Mouse (Mus musculus): ENCODE results near the gene Trp53bp2.

Trp53bp2 gene

DNA sequence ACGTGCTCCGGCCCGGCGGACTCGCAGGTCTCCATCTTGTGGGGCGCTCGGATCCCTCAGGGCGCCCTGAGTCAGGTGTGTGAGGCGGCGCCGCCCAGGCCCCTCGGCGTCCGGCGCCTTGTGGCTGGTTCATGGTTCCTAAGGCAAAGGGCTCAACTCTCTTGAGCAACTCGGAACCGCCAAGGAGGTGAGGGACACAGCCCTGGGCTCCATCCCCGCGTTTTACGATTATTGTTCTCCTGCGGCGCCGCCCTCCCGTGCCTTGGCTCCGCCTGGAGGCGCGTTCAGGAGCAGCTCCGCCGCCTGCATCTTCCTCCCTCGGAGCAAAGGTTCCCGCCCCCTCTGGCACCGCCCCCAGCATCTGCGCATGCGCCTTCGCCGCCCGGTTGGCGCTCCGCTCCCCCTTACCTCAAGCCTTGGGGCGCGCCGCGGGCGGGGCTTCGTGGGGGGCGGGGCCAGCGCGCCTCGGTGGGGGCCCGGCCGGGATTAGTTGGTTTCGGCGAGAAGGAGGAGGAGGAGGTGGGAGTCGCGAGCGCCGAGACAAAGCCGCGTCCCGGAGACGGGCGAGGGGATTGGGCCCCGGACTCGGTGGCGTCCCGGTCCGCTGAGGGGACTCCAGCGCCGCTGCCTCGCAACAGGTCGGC is at the start of gene Trp53bp2:
Gene Trp53bp2 (plus strand): TSS at position 489 of the 644 bp plus-strand sequence.
- DNase-seq (ENCODE audit: low spot score) = peak; percentile 98

DNA sequence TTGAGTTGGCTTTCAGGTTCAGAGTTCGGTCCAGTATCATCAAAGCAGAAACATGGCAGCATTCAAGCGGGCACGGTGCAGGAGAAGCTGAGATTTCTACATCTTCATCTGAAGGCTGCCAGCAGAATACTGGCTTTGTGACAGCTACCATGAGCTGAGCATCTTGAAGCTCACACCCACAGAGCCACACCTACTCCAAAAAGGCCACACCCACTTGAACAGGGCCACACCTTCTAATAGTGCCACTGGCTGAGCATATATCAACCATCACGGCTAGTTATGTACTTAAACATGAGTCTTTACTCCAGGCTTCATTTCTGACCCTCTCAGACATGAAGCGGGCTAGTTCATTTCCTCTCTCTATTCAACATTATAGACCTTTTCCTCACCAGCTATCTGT is 46.3 kb upstream of the Trp53bp2 start:
- no peak for DNase-seq (ENCODE audit: low spot score)

DNA sequence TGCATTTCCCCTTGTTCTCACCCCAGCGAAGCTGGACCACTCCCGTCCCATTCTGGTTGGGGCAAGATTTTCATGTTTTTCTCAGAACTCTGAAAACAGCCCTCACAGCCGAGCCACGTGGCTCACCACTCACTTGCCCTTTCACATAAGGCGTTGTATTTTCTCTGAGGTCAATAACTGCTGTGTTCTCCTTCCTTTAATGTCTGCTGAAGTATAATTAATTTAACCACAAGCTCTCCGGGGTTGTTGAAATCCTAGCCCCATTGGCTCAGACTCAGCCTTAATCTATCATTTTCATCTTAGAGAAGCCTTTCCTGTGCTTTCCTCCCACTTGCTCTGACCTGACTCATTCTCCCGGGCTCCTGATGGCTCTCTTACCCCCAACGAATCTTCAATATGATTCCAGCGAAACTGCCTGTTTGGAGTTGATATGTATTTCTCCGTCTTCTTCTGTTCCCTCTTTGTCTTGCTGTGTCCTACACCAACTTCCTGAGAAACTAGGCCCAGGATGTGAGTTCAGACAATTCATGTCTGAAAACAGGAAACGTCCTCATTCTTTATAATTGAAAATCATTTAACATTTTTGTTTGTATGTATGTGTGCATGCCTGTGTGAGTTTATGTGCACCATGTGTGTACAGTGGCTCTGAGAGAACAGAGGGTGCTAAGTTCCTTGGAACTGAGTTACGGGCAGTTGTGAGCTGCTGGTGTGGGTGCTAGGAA is 45.1 kb upstream of the Trp53bp2 start:
- DNase-seq (ENCODE audit: low spot score) = no peak

DNA sequence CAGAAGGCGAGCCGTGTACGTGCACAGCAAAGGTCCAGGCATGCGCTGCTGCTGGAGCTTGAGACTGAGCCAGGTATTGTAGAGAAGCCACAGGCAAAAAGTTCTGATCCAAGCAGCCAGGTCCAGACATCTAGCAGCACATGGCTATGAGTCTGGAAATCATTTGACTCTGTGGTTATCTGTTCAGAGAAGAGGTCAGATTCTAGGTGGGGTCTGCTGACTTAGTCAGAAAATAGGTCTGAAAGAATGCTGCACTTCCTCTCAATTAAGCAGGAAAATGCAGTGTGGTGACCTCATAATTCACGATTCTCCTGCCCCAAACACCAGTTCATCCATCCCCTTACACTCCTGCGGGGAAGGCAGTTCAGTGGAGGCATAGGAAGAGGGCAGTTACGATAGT is 40.7 kb upstream of the Trp53bp2 start:
- no peak for DNase-seq (ENCODE audit: low spot score)

DNA sequence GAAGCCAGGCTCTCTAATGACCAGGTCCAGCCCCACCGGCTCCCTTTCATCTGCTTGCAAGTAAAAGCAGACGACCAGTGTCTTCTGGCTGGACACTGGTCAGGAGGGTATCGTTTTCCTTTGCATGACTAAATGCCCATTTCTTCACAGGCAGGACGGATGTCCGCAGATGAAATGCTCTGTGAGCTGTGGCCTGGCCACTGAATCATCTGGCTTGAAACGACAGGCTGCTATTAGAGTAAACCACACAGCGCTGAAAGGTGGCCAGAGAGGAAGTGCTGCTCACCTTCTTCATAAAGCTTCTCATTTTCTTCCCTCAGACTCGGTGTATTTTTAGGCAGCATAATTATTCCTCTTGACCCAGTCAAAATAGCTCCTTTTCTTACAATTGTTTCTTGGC is 40.2 kb upstream of the Trp53bp2 start:
- DNase-seq (ENCODE audit: low spot score) = no peak

DNA sequence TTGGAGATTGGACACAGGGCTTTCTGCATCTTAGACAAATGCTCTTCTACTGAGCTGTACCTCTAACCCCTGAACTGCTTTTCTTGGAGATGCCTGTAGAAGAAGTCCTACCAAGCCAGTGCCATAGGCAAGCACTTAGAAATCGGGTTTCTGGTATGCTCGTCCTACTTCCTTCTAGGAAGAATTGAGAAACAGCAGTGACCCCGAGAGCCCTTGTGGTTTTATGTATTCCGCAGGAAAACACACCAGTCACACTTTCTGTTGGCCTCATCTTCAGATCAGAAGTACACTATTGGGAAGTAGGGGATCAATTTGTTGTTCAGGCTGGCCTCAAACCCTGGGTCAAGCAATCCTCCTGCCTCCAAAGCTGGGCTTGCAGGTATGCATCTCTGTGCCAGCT is 39.5 kb upstream of the Trp53bp2 start:
- no peak for DNase-seq (ENCODE audit: low spot score)

DNA sequence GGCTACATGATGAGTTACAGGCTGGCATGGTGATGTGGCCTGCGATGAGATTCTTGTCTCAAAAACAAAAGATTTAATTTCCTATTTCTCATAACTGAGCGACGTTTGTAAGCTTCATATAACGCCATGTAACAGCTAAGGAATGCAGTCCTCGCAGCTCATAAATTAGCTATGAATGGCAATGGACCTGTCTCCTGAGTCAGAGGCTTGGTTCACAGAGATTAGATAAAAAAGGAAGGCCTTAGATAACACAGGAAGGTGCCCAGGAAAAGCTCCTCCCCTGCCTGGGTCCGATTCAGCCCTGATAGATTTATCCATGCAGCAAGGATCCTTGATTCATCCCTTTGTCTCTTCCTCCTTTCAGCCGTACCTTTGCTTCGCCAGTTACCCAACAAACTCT is 37.1 kb upstream of the Trp53bp2 start:
- no peak for DNase-seq (ENCODE audit: low spot score)

DNA sequence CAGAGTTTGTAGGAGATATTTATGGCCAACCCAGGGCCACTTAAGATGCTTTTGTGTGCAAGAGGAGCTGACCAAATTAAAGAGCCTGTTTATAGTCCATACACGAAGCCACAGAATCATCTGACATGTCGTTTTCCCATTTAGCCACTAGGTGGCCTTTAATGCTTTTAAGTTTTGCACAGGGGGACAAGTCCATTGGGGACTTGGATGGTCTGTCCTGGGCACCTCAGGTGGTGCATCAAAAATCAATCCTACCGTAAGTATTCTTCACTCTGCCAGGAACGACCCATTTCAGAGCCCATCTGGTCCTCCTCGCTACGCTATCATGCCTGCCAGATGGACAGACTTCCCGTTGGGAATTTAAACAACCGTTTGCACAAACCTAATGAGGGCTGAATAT is 32.8 kb upstream of the Trp53bp2 start:
- no peak for DNase-seq (ENCODE audit: low spot score)

DNA sequence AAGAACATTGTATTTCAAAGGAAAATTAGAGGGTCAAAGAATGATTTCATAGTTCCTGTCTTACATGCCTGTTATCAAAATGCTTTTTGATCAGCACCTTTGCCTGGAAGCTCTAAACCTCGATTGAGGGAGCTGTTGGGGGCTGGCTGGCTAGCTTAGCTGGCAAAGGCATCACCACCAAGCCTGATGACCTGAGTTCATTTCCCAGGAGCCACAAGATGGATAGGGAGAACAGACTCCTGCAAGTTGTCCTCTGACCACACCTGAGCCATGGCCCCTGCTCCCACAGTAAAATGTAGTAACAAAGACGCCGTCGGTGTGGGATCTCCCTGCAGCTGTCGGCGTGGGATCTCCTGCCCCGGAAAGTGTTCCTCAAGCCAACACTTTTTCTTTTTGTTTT is 32.1 kb upstream of the Trp53bp2 start:
- DNase-seq (ENCODE audit: low spot score) = no peak

DNA sequence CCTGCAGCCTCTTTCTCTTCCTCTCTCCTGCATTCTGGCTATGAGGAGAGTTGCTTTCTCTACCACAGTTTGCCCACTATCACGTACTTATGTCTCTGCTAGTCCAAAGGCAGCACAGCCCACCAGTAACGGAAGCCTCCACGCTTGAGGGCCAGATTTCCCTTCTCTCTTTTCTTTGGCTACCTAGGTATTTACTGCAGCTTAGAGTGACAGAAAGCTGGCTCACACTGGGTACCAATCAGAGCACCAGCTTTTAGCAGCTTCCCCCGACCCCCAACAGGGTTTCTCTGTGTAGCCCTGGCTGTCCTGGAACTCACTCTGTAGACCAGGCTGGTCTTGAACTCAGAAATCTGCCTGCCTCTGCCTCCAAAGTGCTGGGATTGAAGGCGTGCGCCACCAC is 31.5 kb upstream of the Trp53bp2 start:
- no peak for DNase-seq (ENCODE audit: low spot score)

DNA sequence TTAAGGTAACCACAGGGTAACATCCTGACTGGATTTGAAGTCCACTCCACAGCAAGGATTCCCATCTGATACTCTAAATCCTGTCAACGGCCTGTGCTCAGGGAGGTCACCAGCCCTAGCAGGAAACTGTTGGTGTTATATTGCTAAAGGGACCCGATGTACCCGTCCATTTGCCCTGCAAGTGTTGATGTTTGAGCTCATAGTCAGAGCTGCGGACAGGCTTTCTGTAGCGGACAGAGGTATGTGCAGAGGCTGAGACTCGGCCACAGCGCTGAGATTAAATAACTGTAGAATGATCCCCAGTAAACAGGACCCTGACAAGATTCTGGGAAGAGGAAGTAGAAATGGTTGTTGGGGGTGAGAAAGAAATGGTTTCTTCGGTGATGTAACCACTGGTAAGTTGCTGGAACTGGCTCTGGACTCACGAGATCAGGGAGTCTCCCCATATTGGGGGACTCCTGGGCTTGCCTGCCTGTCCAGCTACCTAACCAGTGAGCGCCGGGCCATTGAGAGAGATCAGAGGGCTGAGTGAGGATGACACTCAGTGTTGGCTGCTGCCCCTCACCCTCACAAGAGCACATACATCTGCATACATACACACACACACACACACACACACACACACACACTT is 30.7 kb upstream of the Trp53bp2 start:
- no peak for DNase-seq (ENCODE audit: low spot score)

DNA sequence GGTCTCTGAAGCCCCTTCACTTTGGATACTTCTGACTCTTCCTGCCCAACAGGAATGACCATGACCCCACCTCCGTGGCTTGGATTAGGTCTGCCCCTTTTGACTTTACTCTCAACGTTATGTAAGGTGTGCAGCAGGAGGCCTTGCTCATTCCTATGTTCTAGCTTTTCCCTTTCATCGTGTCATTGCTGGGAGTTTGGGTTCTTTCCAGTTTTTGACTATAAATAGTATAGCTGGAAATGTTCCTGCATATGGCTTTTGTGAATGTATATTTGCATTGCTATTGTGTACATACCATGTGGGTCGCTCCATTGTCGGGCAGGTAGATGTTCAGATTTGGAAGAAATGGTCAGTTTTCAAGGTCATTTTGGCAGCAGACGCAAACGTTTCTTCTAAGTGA is 30.1 kb upstream of the Trp53bp2 start:
- DNase-seq (ENCODE audit: low spot score) = no peak

DNA sequence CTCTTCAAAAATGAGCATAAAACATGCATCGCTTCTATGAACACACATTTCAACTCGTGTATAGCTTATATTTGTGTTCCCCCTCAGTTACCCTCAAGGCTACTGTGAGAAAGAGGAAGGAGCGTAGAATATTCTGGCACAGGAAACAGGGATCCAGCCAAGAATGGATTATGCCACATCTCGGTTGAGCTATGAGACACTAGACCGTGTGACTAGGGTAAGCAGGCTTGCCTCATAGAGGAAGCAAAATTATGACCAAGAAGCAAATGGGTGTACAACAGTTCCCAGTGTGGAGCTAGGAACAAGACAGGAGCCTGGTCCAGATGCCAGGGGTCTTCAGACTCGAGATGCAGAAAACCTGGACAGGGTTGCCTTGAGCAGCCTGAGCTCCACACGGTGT is 28.3 kb upstream of the Trp53bp2 start:
- no peak for DNase-seq (ENCODE audit: low spot score)

DNA sequence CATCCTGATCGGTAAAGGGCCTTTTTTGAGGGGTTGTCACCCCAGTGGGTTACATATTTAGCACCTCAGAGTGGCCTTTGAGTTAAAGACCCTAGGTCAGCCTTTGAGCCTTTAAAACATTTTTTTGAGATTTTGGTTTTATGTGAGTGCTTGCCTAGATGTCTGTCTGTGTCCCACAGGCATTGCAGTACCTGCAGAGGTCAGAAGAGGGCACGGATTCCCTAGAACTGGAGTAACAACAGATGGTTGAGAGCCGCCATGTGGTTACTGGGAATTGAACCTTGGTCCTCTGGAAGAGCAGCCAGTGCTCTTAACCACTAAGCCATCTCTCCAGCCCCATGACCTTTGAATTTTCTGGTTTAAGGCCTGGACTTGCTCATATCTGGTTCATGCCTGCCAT is 27.6 kb upstream of the Trp53bp2 start:
- DNase-seq (ENCODE audit: low spot score) = no peak

DNA sequence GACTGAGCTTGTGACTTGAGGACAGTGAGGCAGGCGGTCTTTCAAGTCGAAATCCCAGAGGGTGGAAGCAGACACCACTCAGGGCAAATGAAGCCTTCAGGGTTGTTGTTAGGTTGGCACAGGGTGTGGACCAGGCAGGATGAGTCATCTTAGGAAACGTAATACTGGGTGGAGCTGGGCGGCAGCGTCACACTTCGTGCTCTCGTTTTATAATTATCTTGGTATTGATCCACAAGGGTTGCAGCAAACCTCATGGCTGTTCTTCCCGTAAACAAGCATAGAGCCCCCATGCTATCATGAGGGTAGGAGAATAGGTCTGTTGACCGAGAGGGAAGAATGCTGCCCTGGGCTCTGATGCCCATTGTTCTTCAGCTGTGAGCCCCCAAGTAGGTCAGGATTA is 25.9 kb upstream of the Trp53bp2 start:
- no peak for DNase-seq (ENCODE audit: low spot score)

DNA sequence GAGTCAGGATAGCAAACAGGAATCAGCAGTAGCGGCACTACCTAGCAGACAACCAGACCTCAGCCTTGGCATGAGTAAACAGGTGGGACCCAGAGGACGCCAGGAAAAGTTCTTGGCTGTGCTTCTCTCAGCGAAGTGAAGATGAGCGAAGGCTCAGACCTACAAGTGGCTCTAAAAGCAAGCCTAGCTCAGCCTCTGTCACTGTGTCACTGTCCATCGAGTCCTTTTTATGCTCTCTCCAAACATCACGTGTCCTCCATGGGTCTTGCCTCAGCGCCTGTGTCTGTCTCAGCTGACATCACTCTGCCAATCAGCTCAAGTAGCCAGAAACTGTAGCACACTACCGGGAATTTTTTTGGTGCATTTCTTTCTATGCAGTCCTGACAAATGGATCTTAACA is 22.5 kb upstream of the Trp53bp2 start:
- no peak for DNase-seq (ENCODE audit: low spot score)

DNA sequence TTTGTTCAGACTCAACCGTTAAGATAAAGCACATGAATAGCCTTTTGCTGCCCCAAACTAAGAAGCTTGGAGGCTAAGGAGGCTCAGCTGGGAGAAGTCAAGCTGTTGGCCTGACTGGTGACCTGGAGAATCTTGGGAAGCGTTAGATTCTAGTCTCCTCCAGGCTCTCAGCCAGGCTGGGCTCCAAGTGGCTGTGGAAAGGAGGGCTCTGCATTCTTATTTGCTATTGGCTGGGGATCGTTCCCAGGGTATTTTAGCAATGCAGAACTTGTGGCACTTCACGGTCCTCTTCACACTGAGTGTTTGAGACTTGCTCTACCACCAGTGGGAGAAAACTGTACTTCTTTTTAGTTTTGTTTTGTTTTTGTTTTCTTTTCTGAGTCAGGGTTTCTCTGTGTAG is 20.2 kb upstream of the Trp53bp2 start:
- no peak for DNase-seq (ENCODE audit: low spot score)

DNA sequence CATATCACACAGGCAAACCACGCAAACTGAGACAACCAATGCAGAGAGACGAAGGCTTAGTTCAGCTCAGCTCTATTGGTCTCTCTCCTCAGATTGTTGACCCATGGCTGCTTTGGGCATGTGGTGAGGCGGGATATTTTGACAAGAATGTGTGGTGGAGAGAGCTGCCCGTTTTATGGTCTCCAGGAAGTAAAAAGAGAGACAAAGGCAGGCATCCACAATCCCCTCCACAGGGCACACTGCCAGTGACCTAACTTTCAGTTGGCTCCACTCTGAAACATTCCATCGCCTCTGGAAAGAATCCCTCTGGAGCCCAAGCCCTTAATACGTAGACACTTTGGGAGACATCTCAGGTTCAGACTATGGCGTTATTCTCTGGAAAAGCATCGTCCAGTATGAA is 10.8 kb upstream of the Trp53bp2 start:
- no peak for DNase-seq (ENCODE audit: low spot score)

DNA sequence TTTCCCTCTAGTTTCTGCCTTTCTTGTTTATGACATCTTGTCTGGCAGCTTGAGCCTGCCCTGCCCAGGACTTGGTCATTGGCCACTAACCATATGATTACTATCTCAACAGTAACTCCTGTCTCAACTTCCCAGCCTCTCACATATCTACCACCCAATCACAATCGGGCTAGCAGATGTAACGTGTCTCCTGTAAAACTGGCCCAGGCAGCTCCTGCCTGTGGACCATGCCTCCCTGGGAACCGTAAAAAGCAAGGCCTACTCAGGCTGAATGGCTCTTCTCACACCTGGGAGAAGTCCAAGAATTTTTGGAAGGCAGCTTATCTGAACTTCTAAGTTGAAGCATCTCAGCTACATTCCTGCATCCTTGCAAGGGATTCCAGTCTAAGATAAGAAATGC is 10.2 kb upstream of the Trp53bp2 start:
- DNase-seq (ENCODE audit: low spot score) = no peak

DNA sequence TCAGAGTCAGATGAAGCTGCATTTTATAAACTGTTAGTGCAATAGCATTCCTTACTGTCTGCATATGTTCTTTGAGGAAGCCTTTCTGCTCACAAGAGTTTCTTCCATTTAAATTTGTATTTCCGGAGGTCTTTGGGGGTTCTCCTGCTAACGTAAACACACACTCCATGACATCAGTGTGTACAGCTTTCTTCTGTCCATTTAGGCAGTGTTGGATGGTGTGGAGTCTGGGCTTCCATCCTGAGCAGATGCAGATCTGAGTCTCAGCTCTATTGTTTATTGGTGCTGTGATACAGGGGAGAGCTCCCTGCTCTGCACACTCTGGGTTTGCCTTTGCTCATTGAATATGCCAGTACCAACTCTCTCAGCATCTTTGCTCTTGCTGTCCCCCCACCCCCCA is 9.8 kb upstream of the Trp53bp2 start:
- no peak for DNase-seq (ENCODE audit: low spot score)

DNA sequence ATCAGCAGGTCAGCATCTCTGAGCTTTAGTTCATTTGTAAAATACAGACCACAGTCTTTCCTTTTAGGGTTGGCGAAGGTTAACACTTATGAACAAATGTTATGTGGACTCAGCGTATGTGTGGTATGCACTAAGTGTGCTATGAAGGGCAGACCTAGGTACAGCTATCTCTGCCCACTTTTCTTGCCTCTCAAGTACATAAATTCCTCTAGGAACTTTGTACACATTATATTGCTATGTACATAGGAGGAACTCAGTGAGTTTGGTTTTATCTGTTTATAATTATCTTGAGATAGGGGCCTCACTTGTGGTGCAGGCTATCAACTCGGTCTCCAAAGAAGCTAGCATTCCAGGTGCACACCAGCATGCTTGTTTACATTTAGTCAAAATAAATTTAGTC is 9.1 kb upstream of the Trp53bp2 start:
- no peak for DNase-seq (ENCODE audit: low spot score)

DNA sequence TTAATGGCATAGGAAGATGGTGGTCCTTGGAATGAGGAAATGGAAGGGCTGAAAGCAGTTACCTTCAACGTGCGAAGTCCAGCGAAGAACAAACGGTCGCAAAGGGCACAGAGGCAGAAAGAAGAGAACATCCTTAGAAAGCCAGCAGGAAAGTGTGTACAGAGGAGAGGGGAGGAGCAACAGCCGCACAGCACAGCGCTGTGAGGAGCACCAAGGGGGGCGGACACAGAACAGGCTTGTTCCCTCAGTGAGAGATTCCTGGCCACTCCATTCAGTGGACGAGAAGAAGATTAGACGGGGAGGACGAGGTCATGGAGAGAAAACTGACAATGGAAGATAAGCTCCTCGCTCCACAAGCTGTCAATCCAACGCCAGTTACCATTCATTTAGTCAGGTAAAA is 5.9 kb upstream of the Trp53bp2 start:
- no peak for DNase-seq (ENCODE audit: low spot score)

DNA sequence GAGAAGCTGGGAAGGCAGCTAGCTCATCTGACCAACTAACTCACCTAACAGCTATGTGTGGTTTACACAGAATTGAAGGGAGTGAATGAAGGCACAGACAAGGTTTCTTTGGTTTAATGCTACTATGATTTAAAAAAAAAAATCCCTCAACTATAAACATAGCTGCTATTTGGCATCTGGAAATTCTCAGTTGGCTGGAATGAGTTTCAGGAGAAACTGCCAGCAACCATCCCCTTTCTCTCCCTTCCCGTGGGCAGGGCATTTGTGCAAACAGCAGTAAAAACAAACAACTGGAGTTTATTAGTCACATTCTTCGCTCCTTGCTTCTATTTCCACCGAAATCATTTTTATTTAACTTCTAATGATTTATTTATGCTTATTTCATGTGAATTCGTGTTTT is 2.4 kb upstream of the Trp53bp2 start:
- DNase-seq (ENCODE audit: low spot score) = no peak

DNA sequence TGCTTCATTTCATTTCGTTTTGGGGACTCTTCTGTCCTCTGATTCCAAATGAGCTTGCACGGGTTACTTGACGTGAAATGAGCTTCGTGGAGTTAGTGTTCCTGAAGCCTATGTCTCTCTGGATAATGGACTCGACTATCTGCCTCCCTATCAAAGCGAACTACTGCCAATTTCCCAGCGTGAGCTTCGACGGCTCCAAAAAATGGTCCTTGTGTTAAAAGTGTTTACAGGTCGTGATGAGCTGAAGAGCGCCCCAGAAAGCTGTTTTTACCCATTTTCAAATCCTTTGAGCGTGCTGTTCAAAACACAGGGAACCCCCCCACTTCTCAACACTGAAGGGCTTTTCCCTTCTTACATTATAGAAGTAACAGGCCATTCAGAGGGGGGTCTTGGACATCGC is 729 bp upstream of the Trp53bp2 start:
- DNase-seq (ENCODE audit: low spot score) = no peak
